Mouse (Mus musculus) megakaryocyte, embryonic 14.5 days (primary cell): ENCODE data around the gene Slirp.

ENCODE experiments used
- FLI1 ChIP-seq: IDR thresholded peaks from 2 replicates; pipeline ENCODE4 v1.6.1; 2012; ENCODE audit warnings: low read length, inconsistent platforms, mixed read lengths
- GATA1 ChIP-seq: IDR thresholded peaks from 3 replicates; pipeline ENCODE4 v1.6.1; 2012; ENCODE audit warnings: mixed read lengths, low read length, inconsistent platforms, borderline replicate concordance

GRCm38 (mm10) chr12:87394316-87394715 lies 49.4 kb upstream of the Slirp start:
- no peak for TF ChIP-seq GATA1
- TF ChIP-seq FLI1 = no peak
